Mouse (Mus musculus) kidney, embryonic 14.5 days (tissue): ENCODE measurements around the gene Megf8. TPM values are rescaled to one million over a fixed set of nuclear protein-coding genes. Genes with fewer than 3 reads are reported as not detected.
A peak's percentile ranks its signal among the peaks of the same experiment; 100 is the strongest.
"Not testable (repeated sequence)": the region's sequence is repeated elsewhere in the genome, so short reads cannot be mapped to it uniquely, and the experiment has no call there.

Experiments used
- ATAC-seq: fragments of 200-750 bp; cut with Nextera tagmentation; 2 replicates; pipeline ENCODE4 v1.8.0; 2017; ENCODE audit warnings: moderate number of reproducible peaks, mild to moderate bottlenecking, moderate TSS enrichment, moderate library complexity; ENCODE audit not compliant: low FRiP score, low TSS enrichment
- H3K27ac ChIP-seq: fragments of 300-500 bp; sonication (generic); 2 replicates; pipeline ENCODE4 v1.5.1; 2014; ENCODE audit warnings: low read depth, mild to moderate bottlenecking, low read length, moderate library complexity, mixed read lengths
- H3K27me3 ChIP-seq: fragments of 300-500 bp; sonication (generic); 2 replicates; pipeline ENCODE4 v1.6.1; 2014; ENCODE audit warnings: mild to moderate bottlenecking, low read length; ENCODE audit not compliant: control insufficient read depth, insufficient read depth
- H3K36me3 ChIP-seq: fragments of 300-500 bp; sonication (generic); 2 replicates; pipeline ENCODE4 v1.6.1; 2014; ENCODE audit warnings: low read length, mixed read lengths; ENCODE audit not compliant: control insufficient read depth, insufficient read depth
- H3K4me1 ChIP-seq: fragments of 300-500 bp; sonication (generic); 2 replicates; pipeline ENCODE4 v1.6.1; 2014; ENCODE audit warnings: low read length, mixed read lengths; ENCODE audit not compliant: control insufficient read depth, insufficient read depth
- H3K4me2 ChIP-seq: fragments of 300-500 bp; sonication (generic); replicated peaks from 2 replicates; pipeline ENCODE4 v1.6.1; 2014; ENCODE audit warnings: low read depth, mild to moderate bottlenecking, low read length
- H3K4me3 ChIP-seq: fragments of 300-500 bp; sonication (generic); 2 replicates; pipeline ENCODE4 v1.5.1; 2014; ENCODE audit warnings: mild to moderate bottlenecking, low read length
- H3K9ac ChIP-seq: fragments of 300-500 bp; sonication (generic); 2 replicates; pipeline ENCODE4 v1.6.1; 2014; ENCODE audit warnings: low read depth, mild to moderate bottlenecking, low read length, moderate library complexity
- H3K9me3 ChIP-seq: fragments of 300-500 bp; sonication (generic); 2 replicates; pipeline ENCODE4 v1.6.1; 2016; ENCODE audit warnings: low read length; ENCODE audit not compliant: control insufficient read depth
- WGBS: fragments of 180-500 bp; shearing (Covaris S2); extraction: QIAGEN DNeasy Blood & Tissue Kit; methylation state at CpG from one replicate; pipeline ENCODE4 v1.1.7; 2014; 5-methylcytosine and 5-hydroxymethylcytosine counted together
- polyA plus RNA-seq: library from polyadenylated mRNA; unstranded; fragments of >200 nt; fragmentation: Nextera tagmentation; extraction: Ambion mirVana; gene quantifications from 2 replicates; pipeline ENCODE4 v1.2.1, GENCODE M21; 2014

Gene Megf8
- polyA plus RNA-seq, 1 experiment from 2014 or later: 14.0 TPM

DNA sequence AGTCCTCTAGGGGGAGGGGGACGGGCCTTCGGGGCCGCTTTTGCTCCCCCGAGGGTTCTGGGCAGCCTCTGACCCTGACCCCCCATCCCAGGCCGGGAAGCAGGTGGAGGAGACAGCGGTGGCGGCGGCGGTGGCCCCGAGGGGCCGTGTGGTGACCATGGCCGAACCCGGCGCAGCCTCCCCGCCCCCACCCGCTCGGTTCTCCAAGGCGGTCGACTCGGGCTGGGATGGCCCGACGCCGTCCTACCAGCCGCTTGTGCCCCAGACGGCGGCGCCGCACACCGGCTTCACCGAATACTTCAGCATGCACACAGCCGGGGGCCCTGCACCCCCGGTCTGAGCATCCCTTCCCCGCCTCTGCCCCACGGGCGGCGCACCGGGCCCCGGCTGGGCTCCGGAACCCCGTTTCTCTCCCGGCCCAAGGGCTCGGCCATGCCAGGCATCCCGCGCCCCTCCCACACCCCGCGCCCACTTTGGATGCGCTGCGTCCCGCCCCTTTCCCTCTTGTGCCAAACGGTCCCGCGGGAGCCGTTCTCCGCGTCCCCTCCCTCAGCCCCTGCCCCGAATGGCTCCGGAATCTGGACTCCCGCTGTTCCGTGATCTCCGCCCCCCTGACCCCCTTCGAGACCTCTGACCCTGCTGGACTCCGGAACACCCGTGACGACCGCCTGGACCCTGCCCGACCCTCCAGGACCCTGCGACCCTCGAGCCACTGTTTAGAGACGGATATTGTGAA, 1.5 kb upstream of the Megf8 start:
- Histone ChIP-seq H3K4me3 (peak overlapping the region; percentile 46), H3K4me1 (peaks cover 24% of the 10 kb centered on the region), H3K4me2 (peak overlapping the region; percentile 86), H3K27ac (no peak overlapping the region), H3K9ac (peak overlapping the region; percentile 50), H3K9me3 (no peaks in the 10 kb centered on the region), H3K27me3 (peaks cover 39% of the 10 kb centered on the region), H3K36me3 (no peaks in the 10 kb centered on the region)
- under 1% methylated on average over 61 of the region's 69 CpGs for WGBS
- no peak for ATAC-seq

- 12% methylated on average over 21 of the region's 21 CpGs for WGBS
- H3K27ac ChIP-seq: peak overlapping the region; percentile 88
- peak overlapping the region; percentile 99 for H3K4me2 ChIP-seq
- peaks cover 30% of the 10 kb centered on the region for H3K27me3 ChIP-seq
- peaks cover 35% of the 10 kb centered on the region for H3K4me1 ChIP-seq
- ATAC-seq: no peak
- H3K9ac ChIP-seq: peak overlapping the region; percentile 81
- peak overlapping the region; percentile 71 for H3K4me3 ChIP-seq
- H3K36me3 ChIP-seq: no peaks in the 10 kb centered on the region
- H3K9me3 ChIP-seq: no peaks in the 10 kb centered on the region
Measured at GRCm38 (mm10) chr7:25317446-25317999, 559 bp downstream of the Megf8 start.

DNA sequence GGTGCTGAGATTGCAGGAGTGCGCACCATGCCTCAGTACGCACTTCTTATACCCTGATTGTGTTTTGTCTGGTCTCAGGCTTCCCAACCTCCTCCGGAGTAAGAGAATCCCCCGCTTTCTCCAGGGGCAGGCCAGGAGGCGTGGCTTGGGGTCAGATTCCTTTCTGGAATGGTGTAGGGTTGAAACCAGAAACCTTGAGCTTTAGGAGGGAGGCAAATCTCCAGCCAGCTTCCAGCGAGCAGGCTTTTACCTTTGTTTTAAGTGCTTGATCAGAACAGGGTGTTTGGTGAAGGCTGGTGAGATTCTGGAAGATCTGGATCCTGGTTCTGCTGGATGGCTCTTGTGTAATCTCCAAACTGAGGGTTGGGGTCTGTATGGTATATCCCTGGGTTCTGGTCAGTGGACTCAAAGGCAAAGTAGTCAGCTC, 5.1 kb downstream of the Megf8 start:
- peak overlapping the region; percentile 25; the same call in 1 of the 2 replicates for H3K9ac ChIP-seq
- H3K4me2 ChIP-seq: peak overlapping the region; percentile 35; the same call in 1 of the 2 replicates
- ATAC-seq: peak; percentile 90
- H3K9me3 ChIP-seq: no peaks in the 10 kb centered on the region
- no peaks in the 10 kb centered on the region for H3K27me3 ChIP-seq
- peak overlapping the region; percentile 96 for H3K27ac ChIP-seq
- 4% methylated on average over 6 of the region's 6 CpGs for WGBS
- H3K36me3 ChIP-seq: no peaks in the 10 kb centered on the region
- peak overlapping the region; percentile 23 for H3K4me3 ChIP-seq
- H3K4me1 ChIP-seq: peaks cover 21% of the 10 kb centered on the region

DNA sequence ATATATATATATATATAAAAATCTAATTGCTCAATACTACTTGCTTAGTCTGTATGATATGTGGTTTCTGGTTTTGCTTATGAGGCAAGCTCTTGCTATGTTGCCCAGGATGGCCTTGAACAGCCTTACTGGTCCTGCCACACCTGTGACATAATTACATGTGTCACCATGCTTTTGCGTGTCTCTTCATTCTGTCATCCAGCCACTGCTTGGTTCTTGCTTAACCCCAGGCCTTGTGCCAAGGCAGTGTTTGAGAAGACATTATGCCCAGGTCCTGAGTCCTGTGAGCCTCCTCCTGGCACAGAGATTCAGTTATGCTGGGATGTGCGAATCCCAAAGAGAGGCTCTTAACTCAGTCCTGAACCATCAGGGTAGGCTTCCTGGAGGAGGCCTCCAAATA, 6.3 kb downstream of the Megf8 start:
- Histone ChIP-seq H3K9ac (no peak overlapping the region), H3K27ac (no peak overlapping the region), H3K4me2 (no peak overlapping the region; the same call in 1 of the 2 replicates), H3K9me3 (no peaks in the 10 kb centered on the region), H3K4me1 (peaks cover 14% of the 10 kb centered on the region), H3K4me3 (no peak overlapping the region), H3K36me3 (peaks cover under 1% of the 10 kb centered on the region; the same call in 1 of the 2 replicates), H3K27me3 (no peaks in the 10 kb centered on the region)
- no peak for ATAC-seq
- 96% methylated on average over 2 of the region's 2 CpGs for WGBS

GRCm38 (mm10) chr7:25325431-25325830, 8.5 kb downstream of the Megf8 start:
- peaks cover 12% of the 10 kb centered on the region for H3K4me1 ChIP-seq
- H3K27ac ChIP-seq, H3K9me3 ChIP-seq, H3K4me2 ChIP-seq, H3K9ac ChIP-seq, H3K27me3 ChIP-seq, H3K4me3 ChIP-seq, ATAC-seq: not testable (repeated sequence)
- peaks cover 15% of the 10 kb centered on the region; the same call in 1 of the 2 replicates for H3K36me3 ChIP-seq
- 87% methylated on average over 5 of the region's 6 CpGs for WGBS

GRCm38 (mm10) chr7:25326233-25326632, 9.3 kb downstream of the Megf8 start:
- Histone ChIP-seq H3K4me3 (no peak overlapping the region), H3K27ac (no peak overlapping the region), H3K4me2 (no peak overlapping the region), H3K4me1 (peaks cover 10% of the 10 kb centered on the region), H3K9ac (no peak overlapping the region), H3K9me3 (no peaks in the 10 kb centered on the region), H3K36me3 (peaks cover 23% of the 10 kb centered on the region; the same call in 1 of the 2 replicates), H3K27me3 (no peaks in the 10 kb centered on the region)
- ATAC-seq: no peak
- whole genome bisulfite sequencing: 82% methylated on average over 8 of the region's 8 CpGs

DNA sequence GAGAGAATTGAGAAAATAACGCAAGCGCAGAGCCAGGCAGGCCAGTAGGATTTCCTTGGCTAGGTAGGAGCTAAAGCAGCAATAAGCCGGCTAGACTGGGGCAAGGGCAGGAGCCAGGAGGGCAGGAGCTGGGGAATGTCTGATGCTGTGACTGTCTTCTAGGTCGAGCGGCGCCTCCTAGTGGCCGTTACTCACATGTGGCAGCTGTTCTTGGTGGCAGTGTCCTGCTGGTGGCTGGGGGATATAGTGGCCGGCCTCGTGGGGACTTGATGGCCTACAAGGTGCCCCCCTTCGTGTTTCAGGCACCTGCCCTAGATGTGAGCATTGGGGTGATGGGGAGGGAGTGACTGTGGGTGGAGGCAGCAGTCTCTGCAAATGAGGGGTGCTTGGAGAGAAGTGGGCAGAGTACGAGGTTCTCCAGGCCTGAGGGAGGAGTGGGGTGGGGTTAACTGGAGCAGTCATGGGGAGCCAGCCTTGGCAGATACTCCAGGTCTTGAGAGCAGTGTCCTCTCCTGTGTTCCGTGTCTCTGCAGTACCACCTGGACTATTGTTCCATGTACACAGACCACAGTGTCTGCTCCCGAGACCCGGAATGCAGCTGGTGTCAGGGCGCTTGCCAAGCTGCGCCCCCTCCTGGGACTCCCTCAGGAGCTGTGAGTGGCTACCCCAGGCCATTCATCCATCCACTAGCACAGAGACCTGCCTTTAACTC, 16.8 kb downstream of the Megf8 start:
- H3K4me1 ChIP-seq: no peaks in the 10 kb centered on the region
- H3K4me3 ChIP-seq: no peak overlapping the region
- H3K4me2 ChIP-seq: no peak overlapping the region
- no peaks in the 10 kb centered on the region for H3K9me3 ChIP-seq
- peaks cover 46% of the 10 kb centered on the region; the same call in 1 of the 2 replicates for H3K36me3 ChIP-seq
- ATAC-seq: peak; percentile 76
- no peaks in the 10 kb centered on the region for H3K27me3 ChIP-seq
- WGBS: 42% methylated on average over 16 of the region's 16 CpGs
- no peak overlapping the region for H3K27ac ChIP-seq
- no peak overlapping the region for H3K9ac ChIP-seq

GRCm38 (mm10) chr7:25334472-25334871, 17.5 kb downstream of the Megf8 start:
- ATAC-seq: no peak
- Histone ChIP-seq H3K4me1 (no peaks in the 10 kb centered on the region), H3K27ac (no peak overlapping the region), H3K36me3 (peaks cover 46% of the 10 kb centered on the region; the same call in 1 of the 2 replicates), H3K4me3 (no peak overlapping the region), H3K27me3 (no peaks in the 10 kb centered on the region), H3K9ac (no peak overlapping the region), H3K9me3 (no peaks in the 10 kb centered on the region), H3K4me2 (no peak overlapping the region)
- 90% methylated on average over 12 of the region's 12 CpGs for WGBS

DNA sequence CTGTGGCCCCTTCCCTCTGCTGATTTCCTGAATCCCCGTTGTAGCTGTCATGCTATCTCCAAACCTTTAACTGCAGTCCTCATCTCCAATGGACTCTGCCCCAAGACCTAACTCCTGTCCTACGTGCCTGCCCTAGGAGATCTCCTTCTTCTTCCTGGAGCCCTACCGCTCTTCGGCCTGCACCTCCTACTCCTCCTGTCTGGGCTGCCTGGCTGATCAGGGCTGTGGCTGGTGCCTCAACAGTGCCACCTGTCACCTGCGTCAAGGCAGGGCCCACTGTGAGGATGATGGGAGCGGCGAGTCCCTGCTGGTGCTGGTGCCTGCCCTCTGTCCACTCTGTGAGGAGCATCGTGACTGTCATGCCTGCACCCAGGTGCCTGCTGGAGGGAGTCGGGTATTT, 22.4 kb downstream of the Megf8 start:
- H3K4me2 ChIP-seq: no peak overlapping the region
- no peak overlapping the region for H3K9ac ChIP-seq
- H3K4me3 ChIP-seq: no peak overlapping the region
- no peak for ATAC-seq
- H3K4me1 ChIP-seq: no peaks in the 10 kb centered on the region
- H3K27ac ChIP-seq: no peak overlapping the region
- no peaks in the 10 kb centered on the region for H3K27me3 ChIP-seq
- H3K36me3 ChIP-seq: peaks cover 43% of the 10 kb centered on the region
- no peaks in the 10 kb centered on the region for H3K9me3 ChIP-seq
- WGBS: 92% methylated on average over 9 of the region's 9 CpGs
